Mouse (Mus musculus) testis, postnatal 14 days (tissue): ENCODE results near the gene Lrp2.
A peak's percentile ranks its signal among the peaks of the same experiment; 100 is the strongest.

Experiments used
- DNase-seq: peaks from one replicate; pipeline ENCODE4 v3.0.0; 2021; ENCODE audit warnings: low spot score

The Lrp2 gene

GRCm38 (mm10) chr2:69585886-69586398 is at the start of gene Lrp2:
Gene Lrp2 (minus strand): TSS chr2:69586065.
- peak; percentile 46 for DNase-seq

- DNase-seq = no peak
Observed at GRCm38 (mm10) chr2:69635064-69635701, 49.3 kb upstream of the Lrp2 start.

GRCm38 (mm10) chr2:69631449-69631848 is 45.6 kb upstream of the Lrp2 start:
- no peak for DNase-seq

GRCm38 (mm10) chr2:69630792-69631191 is 44.9 kb upstream of the Lrp2 start:
- no peak for DNase-seq

- no peak for DNase-seq
Observed at GRCm38 (mm10) chr2:69629914-69630313, 44.0 kb upstream of the Lrp2 start.

GRCm38 (mm10) chr2:69629215-69629614 is 43.4 kb upstream of the Lrp2 start:
- DNase-seq = no peak

- no peak for DNase-seq
Observed at GRCm38 (mm10) chr2:69619286-69619685, 33.4 kb upstream of the Lrp2 start.

GRCm38 (mm10) chr2:69618336-69618735 is 32.5 kb upstream of the Lrp2 start:
- DNase-seq = no peak

- DNase-seq = no peak
Observed at GRCm38 (mm10) chr2:69613237-69613636, 27.4 kb upstream of the Lrp2 start.

- DNase-seq = no peak
Observed at GRCm38 (mm10) chr2:69612716-69613115, 26.9 kb upstream of the Lrp2 start.

GRCm38 (mm10) chr2:69612237-69612636 is 26.4 kb upstream of the Lrp2 start:
- no peak for DNase-seq

GRCm38 (mm10) chr2:69606621-69607020 is 20.8 kb upstream of the Lrp2 start:
- no peak for DNase-seq

GRCm38 (mm10) chr2:69603726-69604393 is 18.0 kb upstream of the Lrp2 start:
- no peak for DNase-seq

- DNase-seq = no peak
Observed at GRCm38 (mm10) chr2:69593168-69593567, 7.3 kb upstream of the Lrp2 start.

GRCm38 (mm10) chr2:69592536-69592935 is 6.7 kb upstream of the Lrp2 start:
- no peak for DNase-seq

- DNase-seq = no peak
Observed at GRCm38 (mm10) chr2:69591966-69592505, 6.2 kb upstream of the Lrp2 start.

- DNase-seq = no peak
Observed at GRCm38 (mm10) chr2:69590548-69590947, 4.7 kb upstream of the Lrp2 start.

GRCm38 (mm10) chr2:69587896-69588295 is 2.0 kb upstream of the Lrp2 start:
- no peak for DNase-seq

GRCm38 (mm10) chr2:69586821-69587728 is 1.2 kb upstream of the Lrp2 start:
- no peak for DNase-seq

GRCm38 (mm10) chr2:69585191-69585885 is 527 bp downstream of the Lrp2 start:
- DNase-seq = peak; percentile 6

- no peak for DNase-seq
Observed at GRCm38 (mm10) chr2:69584117-69584933, 1.5 kb downstream of the Lrp2 start.
